Mouse (Mus musculus) neural tube, embryonic 15.5 days (tissue): ENCODE measurements at regions not wholly inside any gene's neighbourhood (a gene's known extent, or its start where the extent isn't known, plus 50 kb on each side); places are given as distances from the start of the nearest gene placed in this dataset.

Experiments
- ATAC-seq: fragments of 200-750 bp; cut with Nextera tagmentation; 2 replicates; pipeline ENCODE4 v1.8.0; 2017; ENCODE audit warnings: mild to moderate bottlenecking, moderate TSS enrichment, moderate library complexity; ENCODE audit not compliant: low FRiP score
- H3K27ac ChIP-seq: fragments of 300-500 bp; sonication (generic); replicated peaks from 2 replicates; pipeline ENCODE4 v1.5.1; 2015; ENCODE audit warnings: mild to moderate bottlenecking, inconsistent platforms
- H3K27me3 ChIP-seq: fragments of 300-500 bp; sonication (generic); replicated peaks from 2 replicates; pipeline ENCODE4 v1.6.1; 2015; ENCODE audit warnings: inconsistent platforms
- H3K36me3 ChIP-seq: fragments of 300-500 bp; sonication (generic); 2 replicates; pipeline ENCODE4 v1.6.1; 2015; ENCODE audit warnings: inconsistent platforms
- H3K4me1 ChIP-seq: fragments of 300-500 bp; sonication (generic); 2 replicates; pipeline ENCODE4 v1.6.1; 2015; ENCODE audit warnings: inconsistent platforms
- H3K4me2 ChIP-seq: fragments of 300-500 bp; sonication (generic); 2 replicates; pipeline ENCODE4 v1.6.1; 2015; ENCODE audit warnings: inconsistent platforms, mild to moderate bottlenecking, moderate library complexity
- H3K4me3 ChIP-seq: fragments of 300-500 bp; sonication (generic); replicated peaks from 2 replicates; pipeline ENCODE4 v1.5.1; 2015; ENCODE audit warnings: mild to moderate bottlenecking, inconsistent platforms
- H3K9ac ChIP-seq: fragments of 300-500 bp; sonication (generic); replicated peaks from 2 replicates; pipeline ENCODE4 v1.6.1; 2015; ENCODE audit warnings: mild to moderate bottlenecking, inconsistent platforms
- H3K9me3 ChIP-seq: fragments of 300-500 bp; sonication (generic); replicated peaks from 2 replicates; pipeline ENCODE4 v1.6.1; 2016; ENCODE audit warnings: inconsistent platforms
- WGBS: fragments of 180-500 bp; shearing (Covaris S2); methylation state at CpG from one replicate; pipeline ENCODE4 v1.1.7; 2015; ENCODE audit warnings: mixed read lengths; 5-methylcytosine and 5-hydroxymethylcytosine counted together

DNA sequence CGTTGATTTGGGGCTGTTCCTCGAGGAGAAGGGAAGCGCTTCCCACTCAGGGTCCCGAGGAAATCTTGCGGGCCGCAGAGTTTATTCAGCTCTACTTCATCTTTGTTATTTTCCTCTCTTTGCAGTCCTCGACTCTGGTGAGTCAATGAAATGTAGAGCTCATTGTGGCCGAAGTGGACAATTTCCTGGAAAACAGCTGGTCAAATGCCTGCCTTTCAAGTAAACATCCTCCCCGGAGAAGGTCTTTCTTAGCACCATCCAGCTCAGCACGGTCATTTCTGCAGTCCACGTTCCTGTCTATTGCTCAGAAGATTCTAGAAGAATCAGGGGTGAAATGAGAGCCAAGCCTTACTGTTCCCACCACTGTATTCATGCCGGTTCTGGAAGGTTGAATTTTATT, 133.0 kb downstream of the Bcas1 start:
- no peaks in the 10 kb centered on the region for H3K27me3 ChIP-seq
- ATAC-seq = no peak
- no peaks in the 10 kb centered on the region for H3K9me3 ChIP-seq
- no peak overlapping the region for H3K4me3 ChIP-seq
- WGBS = 80% methylated on average over 12 of the region's 12 CpGs
- no peak overlapping the region for H3K4me2 ChIP-seq
- H3K36me3 ChIP-seq = no peaks in the 10 kb centered on the region
- 0 out of 2 replicates have a peak, but pooled peaks cover 3% of the 10 kb centered on the region for H3K4me1 ChIP-seq
- no peak overlapping the region for H3K9ac ChIP-seq
- H3K27ac ChIP-seq = no peak overlapping the region

- Histone ChIP-seq H3K4me1 (peaks cover 18% of the 10 kb centered on the region), H3K4me2 (no peak overlapping the region), H3K9me3 (no peaks in the 10 kb centered on the region), H3K27me3 (no peaks in the 10 kb centered on the region), H3K9ac (no peak overlapping the region), H3K4me3 (no peak overlapping the region), H3K27ac (no peak overlapping the region), H3K36me3 (no peaks in the 10 kb centered on the region)
- ATAC-seq = no peak
- 36% methylated on average over 6 of the region's 6 CpGs for WGBS
Measured at GRCm38 (mm10) chr2:170291841-170292655, 135.6 kb downstream of the Bcas1 start.

- H3K9ac ChIP-seq = no peak overlapping the region
- no peak overlapping the region for H3K4me3 ChIP-seq
- peaks cover 28% of the 10 kb centered on the region for H3K4me1 ChIP-seq
- 90% methylated on average over 9 of the region's 9 CpGs for WGBS
- peak overlapping the region; percentile 65; the same call in 1 of the 2 replicates for H3K27ac ChIP-seq
- H3K4me2 ChIP-seq = no peak overlapping the region
- no peak for ATAC-seq
- no peaks in the 10 kb centered on the region for H3K36me3 ChIP-seq
- H3K27me3 ChIP-seq = 0 out of 2 replicates have a peak, but pooled peaks cover 3% of the 10 kb centered on the region
- no peaks in the 10 kb centered on the region for H3K9me3 ChIP-seq
Measured at GRCm38 (mm10) chr2:170289378-170289960, 138.2 kb downstream of the Bcas1 start.

DNA sequence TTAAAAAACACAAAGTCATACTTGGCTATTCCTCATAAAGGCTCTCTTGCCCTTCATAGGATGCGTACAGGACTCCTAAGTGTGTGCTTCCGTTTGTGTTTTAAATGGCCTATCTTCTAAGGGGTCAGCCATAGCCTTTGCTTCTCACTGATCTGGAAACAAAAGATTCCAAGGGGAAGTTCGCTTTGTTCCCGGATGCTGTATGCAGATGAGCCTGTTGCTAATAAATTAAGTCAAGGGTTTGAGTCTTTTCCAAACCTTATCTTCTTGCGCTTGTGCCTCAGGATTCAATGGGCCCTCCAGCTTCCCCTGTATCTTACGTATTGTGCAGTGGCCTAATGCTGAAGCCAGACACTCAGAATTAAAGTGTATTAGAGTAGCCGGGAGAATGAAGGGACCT, 138.9 kb downstream of the Bcas1 start:
- H3K4me1 ChIP-seq = peaks cover 28% of the 10 kb centered on the region
- H3K9me3 ChIP-seq = no peaks in the 10 kb centered on the region
- no peak overlapping the region for H3K4me2 ChIP-seq
- WGBS = 45% methylated on average over 7 of the region's 7 CpGs
- ATAC-seq = no peak
- H3K9ac ChIP-seq = no peak overlapping the region
- H3K36me3 ChIP-seq = no peaks in the 10 kb centered on the region
- H3K27ac ChIP-seq = peak overlapping the region; percentile 65
- H3K27me3 ChIP-seq = 0 out of 2 replicates have a peak, but pooled peaks cover 3% of the 10 kb centered on the region
- H3K4me3 ChIP-seq = no peak overlapping the region

- Histone ChIP-seq H3K9ac (no peak overlapping the region), H3K27ac (peak overlapping the region; percentile 65), H3K4me3 (peak overlapping the region; percentile 18; the same call in 1 of the 2 replicates), H3K4me1 (peaks cover 28% of the 10 kb centered on the region), H3K4me2 (peak overlapping the region; percentile 71), H3K27me3 (0 out of 2 replicates have a peak, but pooled peaks cover 3% of the 10 kb centered on the region), H3K9me3 (no peaks in the 10 kb centered on the region), H3K36me3 (no peaks in the 10 kb centered on the region)
- 14% methylated on average over 10 of the region's 11 CpGs for WGBS
- no peak; the same call in 1 of the 2 replicates for ATAC-seq
Measured at GRCm38 (mm10) chr2:170288196-170288595, 139.4 kb downstream of the Bcas1 start.

DNA sequence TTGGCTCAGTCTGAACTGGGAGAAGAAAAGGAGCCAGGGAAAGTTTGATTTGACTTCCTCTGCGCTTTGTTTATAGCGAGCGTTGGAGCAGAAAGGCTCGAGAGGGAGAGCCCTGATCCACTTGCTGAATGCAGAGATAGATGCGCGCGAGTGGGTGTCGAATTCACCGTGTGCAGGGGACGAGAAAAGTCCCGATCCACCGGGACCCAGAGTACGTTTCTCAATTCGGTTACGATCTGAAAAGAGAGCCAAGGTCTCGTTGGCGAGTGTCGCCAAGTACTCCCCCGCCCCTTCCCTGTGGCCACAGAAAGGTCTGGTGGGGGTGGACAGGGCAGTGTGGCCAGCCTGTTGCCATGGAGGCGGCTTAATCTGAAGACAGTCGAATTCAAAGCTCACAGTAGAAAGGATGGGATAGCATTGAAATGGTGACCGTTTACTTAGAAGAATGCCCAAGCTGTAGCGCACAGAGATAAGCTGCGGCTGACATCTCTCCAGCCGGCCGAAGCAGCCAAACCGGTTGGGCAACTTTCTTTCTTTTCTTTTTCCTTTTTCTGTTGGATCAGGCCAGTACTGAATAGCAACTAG, 139.5 kb upstream of the Zfp217 start:
- H3K9ac ChIP-seq = peak overlapping the region; percentile 17; the same call in 1 of the 2 replicates
- no peaks in the 10 kb centered on the region for H3K9me3 ChIP-seq

DNA sequence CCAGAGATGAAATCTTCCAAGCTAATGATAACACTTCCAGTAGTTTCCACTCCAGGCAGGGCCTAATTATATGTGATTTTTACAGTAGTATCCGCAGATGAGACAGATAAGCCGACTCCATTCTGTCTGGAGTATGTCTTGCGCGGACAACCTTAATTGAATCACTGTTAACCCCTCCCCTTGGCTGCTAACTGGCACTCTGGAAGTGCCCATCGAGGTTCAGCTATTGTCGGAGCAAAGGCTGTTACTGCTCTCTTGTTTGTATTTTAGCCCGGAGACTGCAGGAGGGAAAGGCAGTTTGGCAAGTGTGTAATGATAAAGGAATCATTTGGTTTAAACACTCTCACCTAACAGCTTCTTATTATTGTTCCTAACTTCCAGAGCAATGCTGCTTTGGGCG, 138.9 kb upstream of the Zfp217 start:
- ATAC-seq = peak; percentile 59; the same call in 1 of the 2 replicates
- peaks cover 26% of the 10 kb centered on the region for H3K4me1 ChIP-seq
- 4% methylated on average over 8 of the region's 8 CpGs for WGBS
- H3K36me3 ChIP-seq = no peaks in the 10 kb centered on the region
- H3K9me3 ChIP-seq = no peaks in the 10 kb centered on the region
- 0 out of 2 replicates have a peak, but pooled peaks cover 3% of the 10 kb centered on the region for H3K27me3 ChIP-seq
- peak overlapping the region; percentile 71 for H3K4me2 ChIP-seq
- H3K27ac ChIP-seq = peak overlapping the region; percentile 75
- H3K9ac ChIP-seq = 0 out of 2 replicates have a peak overlapping the region, but pooled peaks have one; percentile 17
- H3K4me3 ChIP-seq = peak overlapping the region; percentile 35

More for the DNA sequence above, 139.5 kb upstream of the Zfp217 start:
- 0 out of 2 replicates have a peak, but pooled peaks cover 3% of the 10 kb centered on the region for H3K27me3 ChIP-seq
- 0% methylated on average over 27 of the region's 27 CpGs for WGBS
- H3K4me2 ChIP-seq = peak overlapping the region; percentile 71
- H3K4me3 ChIP-seq = peak overlapping the region; percentile 35
- peaks cover 28% of the 10 kb centered on the region for H3K4me1 ChIP-seq
- peak overlapping the region; percentile 75 for H3K27ac ChIP-seq
- no peaks in the 10 kb centered on the region for H3K36me3 ChIP-seq
- ATAC-seq = peak; percentile 73

DNA sequence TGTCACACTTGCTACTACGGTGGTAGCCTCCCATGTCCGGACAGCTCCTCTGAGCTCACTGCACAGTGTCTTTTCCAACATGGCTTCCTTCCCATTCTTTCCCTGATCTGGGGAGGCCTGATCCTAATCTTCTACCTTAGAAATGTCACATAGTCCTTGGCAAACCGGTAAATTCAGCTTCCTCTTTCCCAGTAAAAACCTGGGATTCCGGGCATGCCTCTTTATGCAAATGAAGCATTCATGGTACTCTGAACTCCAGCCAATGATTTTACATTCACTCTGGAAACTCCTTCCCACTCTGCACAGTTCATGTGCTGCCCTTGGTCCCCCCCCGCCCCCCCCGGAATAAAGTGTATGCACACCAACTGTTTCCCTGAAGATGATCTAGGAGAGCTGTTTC, 134.6 kb upstream of the Zfp217 start:
- no peaks in the 10 kb centered on the region for H3K36me3 ChIP-seq
- no peak overlapping the region for H3K9ac ChIP-seq
- WGBS = 60% methylated on average over 6 of the region's 6 CpGs
- peaks cover 14% of the 10 kb centered on the region for H3K4me1 ChIP-seq
- 0 out of 2 replicates have a peak, but pooled peaks cover 3% of the 10 kb centered on the region for H3K27me3 ChIP-seq
- no peak overlapping the region for H3K27ac ChIP-seq
- H3K4me2 ChIP-seq = no peak overlapping the region
- H3K9me3 ChIP-seq = no peaks in the 10 kb centered on the region
- no peak for ATAC-seq
- H3K4me3 ChIP-seq = no peak overlapping the region

GRCm38 (mm10) chr2:170281311-170282008, 133.6 kb upstream of the Zfp217 start:
- no peak for ATAC-seq
- H3K27ac ChIP-seq = no peak overlapping the region
- H3K4me2 ChIP-seq = no peak overlapping the region
- no peaks in the 10 kb centered on the region for H3K9me3 ChIP-seq
- H3K4me3 ChIP-seq = no peak overlapping the region
- 80% methylated on average over 6 of the region's 6 CpGs for WGBS
- H3K36me3 ChIP-seq = no peaks in the 10 kb centered on the region
- no peak overlapping the region for H3K9ac ChIP-seq
- 0 out of 2 replicates have a peak, but pooled peaks cover 3% of the 10 kb centered on the region for H3K27me3 ChIP-seq
- H3K4me1 ChIP-seq = peaks cover 4% of the 10 kb centered on the region

- Histone ChIP-seq H3K4me2 (no peak overlapping the region), H3K36me3 (no peaks in the 10 kb centered on the region), H3K4me1 (no peaks in the 10 kb centered on the region), H3K4me3 (no peak overlapping the region), H3K27ac (no peak overlapping the region), H3K9ac (no peak overlapping the region), H3K9me3 (no peaks in the 10 kb centered on the region), H3K27me3 (no peaks in the 10 kb centered on the region)
- no peak for ATAC-seq
- WGBS = 64% methylated on average over 6 of the region's 6 CpGs
Measured at GRCm38 (mm10) chr2:170280733-170281132, 132.8 kb upstream of the Zfp217 start.

GRCm38 (mm10) chr2:170277896-170278295, 130.0 kb upstream of the Zfp217 start:
- 81% methylated on average over 8 of the region's 8 CpGs for WGBS
- H3K27ac ChIP-seq = no peak overlapping the region
- H3K4me3 ChIP-seq = no peak overlapping the region
- no peak for ATAC-seq
- H3K9ac ChIP-seq = no peak overlapping the region
- no peaks in the 10 kb centered on the region for H3K9me3 ChIP-seq
- H3K4me1 ChIP-seq = no peaks in the 10 kb centered on the region
- H3K27me3 ChIP-seq = no peaks in the 10 kb centered on the region
- no peaks in the 10 kb centered on the region for H3K36me3 ChIP-seq
- H3K4me2 ChIP-seq = no peak overlapping the region
